Mouse (Mus musculus) spleen, adult 2 months (tissue): ENCODE data around the gene Robo1.

Experiments used
- CTCF ChIP-seq: fragments of 200-500 bp; IDR thresholded peaks from 2 replicates; pipeline ENCODE4 v1.5.1; 2011; ENCODE audit warnings: mild to moderate bottlenecking, inconsistent platforms; ENCODE audit not compliant: insufficient read depth, insufficient read length, insufficient replicate concordance; ENCODE audit errors: extremely low read depth
- POLR2A ChIP-seq: fragments of 200-500 bp; IDR thresholded peaks from 2 replicates; pipeline ENCODE4 v1.6.1; 2011; ENCODE audit warnings: low read depth, low read length, inconsistent platforms

DNA sequence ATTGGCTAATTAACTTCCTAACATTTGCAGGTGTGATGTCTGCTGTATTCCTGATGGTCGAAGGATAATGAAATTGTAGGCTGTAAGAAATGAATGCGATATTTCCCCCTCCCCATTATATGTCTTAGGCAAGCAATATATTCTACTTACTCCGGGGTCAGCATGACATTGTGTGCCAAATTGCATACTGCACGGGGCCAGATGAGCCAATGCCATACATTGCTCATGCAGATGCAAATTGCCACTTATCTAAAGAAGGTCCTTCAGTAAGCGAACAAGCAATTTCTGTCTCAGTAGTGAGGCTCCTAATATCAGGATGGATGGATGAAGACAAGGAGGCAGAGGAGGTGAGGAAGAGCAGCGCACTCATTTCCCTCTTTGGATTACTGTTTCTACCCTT is 474.1 kb downstream of the Robo1 start:
- TF ChIP-seq POLR2A: no peak
- no peak for TF ChIP-seq CTCF
